Comparison of ENCODE assay signal across 8 mouse cellular contexts in genomic region chr7:19006476-19006875, GRCm38 (mm10). TPM values are rescaled to one million over a fixed set of nuclear protein-coding genes. Genes with fewer than 3 reads are reported as not detected.
DNase-seq lines count a peak whose midpoint lies in the region; ATAC-seq and TF ChIP-seq lines count a peak whose summit lies in the region.

No protein-coding gene starts in this region.

- peak; percentile 53 for ATAC-seq in erythroid progenitor cell, adult 5-6 weeks (replicated peaks; ENCODE audit: low FRiP score, poor library complexity, severe bottlenecking)

- H3K4me3 ChIP-seq in E14TG2a.4 (replicated peaks; ENCODE audit: low read length), result peak overlapping the region; percentile 90
- no peak overlapping the region for H3K4me3 ChIP-seq in bone marrow, adult 2 months (replicated peaks; ENCODE audit: control insufficient read depth, low read depth, low read length)
- no peak overlapping the region for H3K4me3 ChIP-seq in lung, adult 2 months (replicated peaks; ENCODE audit: extremely low read depth, low read depth, low read length)

- DNase-seq in heart, postnatal 10 days, result peak; percentile 89 to 93
- DNase-seq in kidney, postnatal 4 days, result peak; percentile 88 to 93
- DNase-seq in lung, adult 2 months, result peak; percentile 75
- peak; percentile 87 for DNase-seq in ovary, postnatal 14 days (ENCODE audit: low spot score)
- peak; percentile 79 for DNase-seq in thymus, postnatal 25 days

- WGBS in bone marrow, adult 2 months, result 2% methylated on average over 12 of the region's 12 CpGs
- WGBS in lung, adult 2 months, result 6% methylated on average over 12 of the region's 12 CpGs

- 0 out of 2 replicates have a peak, but pooled peaks cover 4% of the 10 kb centered on the region for H3K27me3 ChIP-seq in E14TG2a.4 (ENCODE audit: insufficient read depth, low read length)

- H3K27ac ChIP-seq in bone marrow, adult 2 months (ENCODE audit: control insufficient read depth, insufficient read depth, low read depth, low read length, poor library complexity), result no peak overlapping the region

- intact Hi-C loops in heart, postnatal 10 days (cut with DNase I), result loop anchor here (1.0 to 5.0 kb wide), 3 partner anchors 17 to 109 kb away; partner anchors contain the start of gene Foxa3

- peak; percentile 95 for TF ChIP-seq CTCF in E14TG2a.4 (conservative IDR thresholded peaks at IDR 0.05; ENCODE audit: low read length)
- TF ChIP-seq CTCF in bone marrow, adult 2 months (IDR thresholded peaks at IDR 0.05; ENCODE audit: control insufficient read depth, insufficient read depth, low read length), result peak; percentile 98
- peak; percentile 99 for TF ChIP-seq CTCF in lung, adult 2 months (IDR thresholded peaks at IDR 0.05; ENCODE audit: insufficient read depth, low read length)

- peaks cover 27% of the 10 kb centered on the region for H3K36me3 ChIP-seq in E14TG2a.4 (ENCODE audit: insufficient read depth, low read length)

- H3K9me3 ChIP-seq in E14TG2a.4 (ENCODE audit: low read length), result no peaks in the 10 kb centered on the region

- TF ChIP-seq POLR2A in bone marrow, adult 2 months (IDR thresholded peaks at IDR 0.05; ENCODE audit: borderline replicate concordance, control insufficient read depth, low read depth, low read length), result no peak
- TF ChIP-seq POLR2A in lung, adult 2 months (IDR thresholded peaks at IDR 0.05; ENCODE audit: borderline replicate concordance, extremely low read depth, low read depth, low read length), result no peak

- peaks cover 51% of the 10 kb centered on the region for H3K4me1 ChIP-seq in E14TG2a.4 (replicated peaks; ENCODE audit: low read depth, low read length)
- H3K4me1 ChIP-seq in bone marrow, adult 2 months (ENCODE audit: control insufficient read depth, insufficient read depth, low read length), result no peaks in the 10 kb centered on the region; the same call in 1 of the 2 replicates
- H3K4me1 ChIP-seq in lung, adult 2 months (ENCODE audit: control insufficient read depth, insufficient read depth, low read length), result peaks cover 14% of the 10 kb centered on the region

RNA-seq across cellular contexts. Expression of gene Irf2bp1, which starts 2.6 kb away (rescaled TPM):
- 6.8 and 7.3 TPM in 2 replicates for polyA plus RNA-seq in bone marrow, adult 2 months (2011; ENCODE audit: insufficient read depth, insufficient read length, low replicate concordance, missing spikeins)
- 4.6 and 6.1 TPM in 2 replicates for total RNA-seq in erythroid progenitor cell, adult 5-6 weeks (2015; ENCODE audit: low replicate concordance)
- 3.3 and 6.5 TPM in 2 replicates for total RNA-seq in erythroid progenitor cell, adult 5-6 weeks (2017; ENCODE audit: low replicate concordance)
- total RNA-seq in heart, postnatal 10 days (2021), result 10 to 100 TPM; 24.5 to 29.5 TPM
- polyA plus RNA-seq in lung, adult 2 months (2012; rRNA removed), result 34.7 and 39.9 TPM in 2 replicates

RNA-seq across cellular contexts. Expression of gene Mypop, which starts 15.4 kb away (rescaled TPM):
- 0.83 and 1.1 TPM in 2 replicates for polyA plus RNA-seq in bone marrow, adult 2 months (2011; ENCODE audit: insufficient read depth, insufficient read length, low replicate concordance, missing spikeins)
- not detected in 2 replicates for total RNA-seq in erythroid progenitor cell, adult 5-6 weeks (2015; ENCODE audit: low replicate concordance)
- total RNA-seq in erythroid progenitor cell, adult 5-6 weeks (2017; ENCODE audit: low replicate concordance), result not detected in 2 replicates
- 1 to 10 TPM; 1.7 to 2.4 TPM for total RNA-seq in heart, postnatal 10 days (2021)
- 7.2 and 10.2 TPM in 2 replicates for polyA plus RNA-seq in lung, adult 2 months (2012; rRNA removed)

RNA-seq across cellular contexts. Expression of gene Foxa3, which starts 16.9 kb away (rescaled TPM):
- polyA plus RNA-seq in bone marrow, adult 2 months (2011; ENCODE audit: insufficient read depth, insufficient read length, low replicate concordance, missing spikeins), result not detected in 2 replicates
- not detected in 2 replicates for total RNA-seq in erythroid progenitor cell, adult 5-6 weeks (2015; ENCODE audit: low replicate concordance)
- total RNA-seq in erythroid progenitor cell, adult 5-6 weeks (2017; ENCODE audit: low replicate concordance), result not detected in 2 replicates
- total RNA-seq in heart, postnatal 10 days (2021), result not detected
- polyA plus RNA-seq in lung, adult 2 months (2012; rRNA removed), result 0.39 and 0.60 TPM in 2 replicates

RNA-seq across cellular contexts. Expression of gene Sympk, which starts 17.7 kb away (rescaled TPM):
- polyA plus RNA-seq in bone marrow, adult 2 months (2011; ENCODE audit: insufficient read depth, insufficient read length, low replicate concordance, missing spikeins), result 34.3 and 108 TPM in 2 replicates
- 42.8 and 51.5 TPM in 2 replicates for total RNA-seq in erythroid progenitor cell, adult 5-6 weeks (2015; ENCODE audit: low replicate concordance)
- total RNA-seq in erythroid progenitor cell, adult 5-6 weeks (2017; ENCODE audit: low replicate concordance), result 37.7 and 52.8 TPM in 2 replicates
- 10 to 100 TPM; 58.3 to 60.9 TPM for total RNA-seq in heart, postnatal 10 days (2021)
- 69.3 and 76.1 TPM in 2 replicates for polyA plus RNA-seq in lung, adult 2 months (2012; rRNA removed)

RNA-seq across cellular contexts. Expression of gene Nanos2, which starts 19.3 kb away (rescaled TPM):
- not detected in 2 replicates for polyA plus RNA-seq in bone marrow, adult 2 months (2011; ENCODE audit: insufficient read depth, insufficient read length, low replicate concordance, missing spikeins)
- total RNA-seq in erythroid progenitor cell, adult 5-6 weeks (2015; ENCODE audit: low replicate concordance), result not detected in 2 replicates
- not detected in 2 replicates for total RNA-seq in erythroid progenitor cell, adult 5-6 weeks (2017; ENCODE audit: low replicate concordance)
- total RNA-seq in heart, postnatal 10 days (2021), result not detected
- 0.07 and 0.09 TPM in 2 replicates for polyA plus RNA-seq in lung, adult 2 months (2012; rRNA removed)
